ENCODE assay signal across 8 mouse cellular contexts in genomic region chr7:101503351-101503750, GRCm38 (mm10).
A peak's percentile ranks its signal among the peaks of the same experiment; 100 is the strongest.
DNase-seq lines count a peak whose midpoint lies in the region; ATAC-seq and TF ChIP-seq lines count a peak whose summit lies in the region.

No protein-coding gene starts in this region.

- no peak for TF ChIP-seq POLR2A in embryonic fibroblast, embryonic 13.5 days (IDR thresholded peaks at IDR 0.05; ENCODE audit: low read depth, low read length)

- no peak overlapping the region for H3K9ac ChIP-seq in neural tube, embryonic 15.5 days (replicated peaks)
- no peak overlapping the region for H3K9ac ChIP-seq in lung, postnatal 0 days (replicated peaks; ENCODE audit: low read depth)

- no peak overlapping the region for H3K4me3 ChIP-seq in neural tube, embryonic 15.5 days (replicated peaks)
- H3K4me3 ChIP-seq in embryonic fibroblast, embryonic 13.5 days (ENCODE audit: insufficient read depth, low read length) = no peak overlapping the region
- H3K4me3 ChIP-seq in lung, postnatal 0 days (ENCODE audit: low read depth, low read length) = no peak overlapping the region

- WGBS in neural tube, embryonic 15.5 days = 31% methylated on average over 8 of the region's 8 CpGs
- WGBS in lung, postnatal 0 days = 19% methylated on average over 8 of the region's 8 CpGs

- H3K27me3 ChIP-seq in neural tube, embryonic 15.5 days (replicated peaks) = peaks cover 41% of the 10 kb centered on the region
- 0 out of 2 replicates have a peak, but pooled peaks cover 3% of the 10 kb centered on the region for H3K27me3 ChIP-seq in lung, postnatal 0 days (replicated peaks; ENCODE audit: insufficient read depth, low read length)

- peak; percentile 67 for DNase-seq in neural tube, embryonic 10.5 days (ENCODE audit: extremely low spot score, low spot score)
- DNase-seq in adrenal gland, postnatal 10 days = peak; percentile 79
- peak; percentile 79 for DNase-seq in lung, postnatal 0 days (ENCODE audit: low spot score)
- peak; percentile 85 for DNase-seq in retina, postnatal 1 day
- DNase-seq in right cerebral cortex, adult 18-20 months = no peak

- H3K27ac ChIP-seq in neural tube, embryonic 15.5 days (replicated peaks) = no peak overlapping the region
- H3K27ac ChIP-seq in embryonic fibroblast, embryonic 13.5 days (ENCODE audit: insufficient read depth, low read length) = no peak overlapping the region
- no peak overlapping the region for H3K27ac ChIP-seq in lung, postnatal 0 days (ENCODE audit: low read length)

- TF ChIP-seq EP300 in lung, postnatal 0 days (IDR thresholded peaks at IDR 0.05) = no peak

- H3K4me2 ChIP-seq in neural tube, embryonic 15.5 days = no peak overlapping the region
- H3K4me2 ChIP-seq in lung, postnatal 0 days (replicated peaks; ENCODE audit: low read depth, low read length) = no peak overlapping the region

- peak; percentile 59; the same call in 1 of the 2 replicates for TF ChIP-seq CTCF in embryonic fibroblast, embryonic 13.5 days (IDR thresholded peaks at IDR 0.05; ENCODE audit: borderline replicate concordance, insufficient read depth, low read length)
- peak; percentile 96 for TF ChIP-seq CTCF in lung, postnatal 0 days (IDR thresholded peaks at IDR 0.05)

- no peaks in the 10 kb centered on the region for H3K36me3 ChIP-seq in neural tube, embryonic 15.5 days
- H3K36me3 ChIP-seq in lung, postnatal 0 days (ENCODE audit: insufficient read depth, low read length) = no peaks in the 10 kb centered on the region

- H3K4me1 ChIP-seq in neural tube, embryonic 15.5 days = peaks cover 8% of the 10 kb centered on the region
- no peaks in the 10 kb centered on the region for H3K4me1 ChIP-seq in embryonic fibroblast, embryonic 13.5 days (ENCODE audit: control insufficient read depth, insufficient read depth, low read length)
- no peaks in the 10 kb centered on the region for H3K4me1 ChIP-seq in lung, postnatal 0 days (ENCODE audit: insufficient read depth, low read depth, low read length)

- H3K9me3 ChIP-seq in neural tube, embryonic 15.5 days (replicated peaks) = no peaks in the 10 kb centered on the region
- H3K9me3 ChIP-seq in lung, postnatal 0 days (ENCODE audit: low read length) = no peaks in the 10 kb centered on the region

- ATAC-seq in neural tube, embryonic 15.5 days (ENCODE audit: low FRiP score) = no peak
- ATAC-seq in inflammation-experienced regulatory T-cells, adult 6 months = peak; percentile 64
- peak; percentile 61 for ATAC-seq in lung, postnatal 0 days
